Mouse (Mus musculus): ENCODE measurements around the gene Wipf3. TPM values are rescaled to one million over a fixed set of nuclear protein-coding genes. Genes with fewer than 3 reads are reported as not detected.

Wipf3 gene
- total and polyA plus RNA-seq, 2 experiments from 2014 or later, result 2.5 to 5.8 TPM

DNA sequence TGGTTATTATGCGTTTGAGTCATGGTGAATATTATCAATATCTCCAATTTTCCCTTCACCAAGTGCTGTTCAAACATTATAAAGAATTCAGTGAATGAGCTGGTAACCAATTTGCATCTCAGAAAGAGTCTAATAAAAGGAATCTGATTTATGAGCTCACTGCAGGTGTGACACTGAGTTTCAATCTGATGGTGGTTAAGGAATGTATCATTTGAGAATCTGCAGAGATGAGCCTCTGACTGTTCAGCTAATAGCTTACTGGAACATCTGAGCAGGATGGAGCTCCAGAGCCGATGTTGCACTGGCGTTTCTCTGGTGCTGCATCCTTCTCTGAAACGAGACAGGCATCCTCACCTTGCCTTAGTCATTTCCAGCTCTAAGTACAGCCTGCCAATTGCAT is 17.9 kb downstream of the Wipf3 start:
- H3K9ac ChIP-seq (replicated peaks; ENCODE audit: low read depth, low read length), result no peak overlapping the region
- no peak overlapping the region for H3K4me2 ChIP-seq (ENCODE audit: low read depth, low read length)
- no peak for TF ChIP-seq EP300 (IDR thresholded peaks at IDR 0.05; ENCODE audit: low read depth)
- no peak for TF ChIP-seq CTCF (IDR thresholded peaks at IDR 0.05; ENCODE audit: low read depth)
- H3K9me3 ChIP-seq (replicated peaks; ENCODE audit: control insufficient read depth, low read length), result no peaks in the 10 kb centered on the region
- no peaks in the 10 kb centered on the region for H3K36me3 ChIP-seq (replicated peaks; ENCODE audit: control insufficient read depth, insufficient read depth, low read length)
- H3K4me3 ChIP-seq (ENCODE audit: low read depth, low read length), result no peak overlapping the region
- 78% methylated on average over 4 of the region's 4 CpGs for WGBS
- no peak for ATAC-seq (ENCODE audit: insufficient read depth, low read depth)
- no peaks in the 10 kb centered on the region for H3K27me3 ChIP-seq (ENCODE audit: control insufficient read depth, insufficient read depth, low read length)
- no peak for DNase-seq (ENCODE audit: low spot score)
- no peak overlapping the region for H3K27ac ChIP-seq (ENCODE audit: low read depth)
- peaks cover 12% of the 10 kb centered on the region; the same call in 1 of the 2 replicates for H3K4me1 ChIP-seq (ENCODE audit: control insufficient read depth, insufficient read depth)

- no peaks in the 10 kb centered on the region for H3K27me3 ChIP-seq (ENCODE audit: control insufficient read depth, insufficient read depth, low read length)
- H3K9me3 ChIP-seq (replicated peaks; ENCODE audit: control insufficient read depth, low read length), result no peaks in the 10 kb centered on the region
- H3K4me1 ChIP-seq (ENCODE audit: control insufficient read depth, insufficient read depth), result peaks cover 30% of the 10 kb centered on the region
- TF ChIP-seq EP300 (IDR thresholded peaks at IDR 0.05; ENCODE audit: low read depth) (no peak), CTCF (IDR thresholded peaks at IDR 0.05; ENCODE audit: low read depth) (no peak)
- ATAC-seq (ENCODE audit: insufficient read depth, low read depth) (no peak), DNase-seq (ENCODE audit: low spot score) (no peak)
- WGBS, result 18% methylated on average over 7 of the region's 7 CpGs
- no peak overlapping the region for H3K9ac ChIP-seq (replicated peaks; ENCODE audit: low read depth, low read length)
- no peak overlapping the region for H3K4me3 ChIP-seq (ENCODE audit: low read depth, low read length)
- H3K27ac ChIP-seq (ENCODE audit: low read depth), result 0 out of 2 replicates have a peak overlapping the region, but pooled peaks have one; percentile 8
- H3K4me2 ChIP-seq (ENCODE audit: low read depth, low read length), result no peak overlapping the region
- H3K36me3 ChIP-seq (replicated peaks; ENCODE audit: control insufficient read depth, insufficient read depth, low read length), result no peaks in the 10 kb centered on the region
These were observed 30.3 kb downstream of the Wipf3 start for GRCm38 (mm10) chr6:54459661-54460060.

- H3K27me3 ChIP-seq (ENCODE audit: control insufficient read depth, insufficient read depth, low read length), result no peaks in the 10 kb centered on the region
- no peak overlapping the region for H3K4me2 ChIP-seq (ENCODE audit: low read depth, low read length)
- H3K4me1 ChIP-seq (ENCODE audit: control insufficient read depth, insufficient read depth), result peaks cover 36% of the 10 kb centered on the region
- H3K4me3 ChIP-seq (ENCODE audit: low read depth, low read length), result no peak overlapping the region
- no peaks in the 10 kb centered on the region for H3K9me3 ChIP-seq (replicated peaks; ENCODE audit: control insufficient read depth, low read length)
- H3K9ac ChIP-seq (replicated peaks; ENCODE audit: low read depth, low read length), result no peak overlapping the region
- H3K36me3 ChIP-seq (replicated peaks; ENCODE audit: control insufficient read depth, insufficient read depth, low read length), result no peaks in the 10 kb centered on the region
- TF ChIP-seq EP300 (IDR thresholded peaks at IDR 0.05; ENCODE audit: low read depth) (0 out of 2 replicates have a peak, but pooled peaks have one; percentile 35), CTCF (IDR thresholded peaks at IDR 0.05; ENCODE audit: low read depth) (no peak)
- ATAC-seq (ENCODE audit: insufficient read depth, low read depth), result no peak
- H3K27ac ChIP-seq (ENCODE audit: low read depth), result peak overlapping the region; percentile 72
- no peak for DNase-seq (ENCODE audit: low spot score)
- 63% methylated on average over 6 of the region's 6 CpGs for WGBS
These were observed 30.9 kb downstream of the Wipf3 start for GRCm38 (mm10) chr6:54460172-54460914.

DNA sequence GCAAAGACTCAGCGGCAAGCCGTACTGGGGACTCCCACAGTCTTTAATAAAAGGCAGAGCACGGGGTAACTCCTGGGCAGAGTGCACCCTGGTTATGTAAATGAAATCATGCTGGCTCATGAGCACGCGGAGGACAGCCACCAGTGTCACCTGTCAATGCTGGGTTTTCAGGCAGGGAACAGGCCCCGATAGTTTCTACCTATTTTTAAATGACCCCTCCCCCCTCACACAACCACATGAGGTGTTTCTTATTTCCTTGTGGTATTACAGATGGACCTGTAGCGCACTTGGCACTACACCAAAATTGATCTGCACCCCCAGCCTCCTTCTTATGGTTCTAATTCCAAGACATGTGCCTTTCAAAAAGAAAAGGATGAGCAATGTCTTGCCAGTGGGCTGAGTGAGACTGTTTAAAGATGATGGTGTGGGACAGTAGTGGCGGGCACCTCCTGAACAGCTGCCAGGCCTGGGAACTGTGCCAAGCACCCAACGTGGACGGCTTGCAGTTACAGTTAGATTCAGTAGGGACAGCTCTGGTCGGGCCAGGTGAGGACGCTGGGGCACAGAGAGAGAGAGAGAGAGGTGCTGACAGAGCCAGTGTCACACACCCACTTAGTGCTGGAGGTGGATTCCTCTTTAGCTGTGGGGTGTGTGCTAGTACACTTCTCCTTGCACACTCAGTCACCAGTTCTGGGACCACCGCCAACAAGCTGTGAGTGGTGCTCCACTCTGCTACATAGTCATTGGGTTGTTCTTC is 31.7 kb downstream of the Wipf3 start:
- peak; percentile 95 for ATAC-seq (ENCODE audit: insufficient read depth, low read depth)
- peak overlapping the region; percentile 72 for H3K27ac ChIP-seq (ENCODE audit: low read depth)

GRCm38 (mm10) chr6:54462766-54463165 is 33.4 kb downstream of the Wipf3 start:
- Histone ChIP-seq H3K27ac (ENCODE audit: low read depth) (no peak overlapping the region), H3K27me3 (ENCODE audit: control insufficient read depth, insufficient read depth, low read length) (no peaks in the 10 kb centered on the region), H3K9ac (replicated peaks; ENCODE audit: low read depth, low read length) (no peak overlapping the region), H3K36me3 (replicated peaks; ENCODE audit: control insufficient read depth, insufficient read depth, low read length) (no peaks in the 10 kb centered on the region), H3K9me3 (replicated peaks; ENCODE audit: control insufficient read depth, low read length) (no peaks in the 10 kb centered on the region), H3K4me2 (ENCODE audit: low read depth, low read length) (no peak overlapping the region), H3K4me3 (ENCODE audit: low read depth, low read length) (no peak overlapping the region), H3K4me1 (ENCODE audit: control insufficient read depth, insufficient read depth) (peaks cover 52% of the 10 kb centered on the region)
- DNase-seq (ENCODE audit: low spot score), result no peak
- ATAC-seq (ENCODE audit: insufficient read depth, low read depth), result no peak
- WGBS, result 87% methylated on average over 6 of the region's 6 CpGs
- TF ChIP-seq CTCF (IDR thresholded peaks at IDR 0.05; ENCODE audit: low read depth) (no peak), EP300 (IDR thresholded peaks at IDR 0.05; ENCODE audit: low read depth) (no peak)

More for the DNA sequence above, 31.7 kb downstream of the Wipf3 start:
- H3K27me3 ChIP-seq (ENCODE audit: control insufficient read depth, insufficient read depth, low read length), result no peaks in the 10 kb centered on the region
- no peak overlapping the region for H3K9ac ChIP-seq (replicated peaks; ENCODE audit: low read depth, low read length)
- DNase-seq (ENCODE audit: low spot score), result peak; percentile 81
- H3K4me3 ChIP-seq (ENCODE audit: low read depth, low read length), result no peak overlapping the region
- H3K36me3 ChIP-seq (replicated peaks; ENCODE audit: control insufficient read depth, insufficient read depth, low read length), result no peaks in the 10 kb centered on the region
- no peak overlapping the region for H3K4me2 ChIP-seq (ENCODE audit: low read depth, low read length)
- 42% methylated on average over 13 of the region's 13 CpGs for WGBS
- no peaks in the 10 kb centered on the region for H3K9me3 ChIP-seq (replicated peaks; ENCODE audit: control insufficient read depth, low read length)
- peak; percentile 14; the same call in 1 of the 2 replicates for TF ChIP-seq CTCF (IDR thresholded peaks at IDR 0.05; ENCODE audit: low read depth)
- peak; percentile 72; the same call in 1 of the 2 replicates for TF ChIP-seq EP300 (IDR thresholded peaks at IDR 0.05; ENCODE audit: low read depth)
- H3K4me1 ChIP-seq (ENCODE audit: control insufficient read depth, insufficient read depth), result peaks cover 37% of the 10 kb centered on the region
